In genomic region chr8:4800524-4801122, GRCm38 (mm10) we compare ENCODE assay signal across 8 mouse cellular contexts. TPM values are rescaled to one million over a fixed set of nuclear protein-coding genes. Genes with fewer than 3 reads are reported as not detected.
DNase-seq lines count a peak whose midpoint lies in the region; ATAC-seq lines count a peak whose summit lies in the region.

No protein-coding gene starts in this region.

- no peak overlapping the region for H3K4me3 ChIP-seq in forebrain, embryonic 14.5 days (ENCODE audit: low read depth, low read length)

- H3K36me3 ChIP-seq in forebrain, embryonic 14.5 days (ENCODE audit: control insufficient read depth, insufficient read depth, low read length) = no peaks in the 10 kb centered on the region
- no peaks in the 10 kb centered on the region for H3K36me3 ChIP-seq in splenic B cell, adult 2 months (ENCODE audit: control insufficient read depth, insufficient read depth, low read length, poor library complexity, severe bottlenecking)

- H3K27me3 ChIP-seq in forebrain, embryonic 14.5 days (replicated peaks; ENCODE audit: control insufficient read depth, insufficient read depth, low read length) = no peaks in the 10 kb centered on the region
- H3K27me3 ChIP-seq in splenic B cell, adult 2 months (ENCODE audit: control insufficient read depth, insufficient read depth, low read length, poor library complexity, severe bottlenecking) = no peaks in the 10 kb centered on the region

- H3K4me1 ChIP-seq in forebrain, embryonic 14.5 days (ENCODE audit: control insufficient read depth, insufficient read depth, low read length) = no peaks in the 10 kb centered on the region

- H3K9ac ChIP-seq in forebrain, embryonic 14.5 days (ENCODE audit: low read length) = no peak overlapping the region

- DNase-seq in cerebellum, adult 9-10 months = peak; percentile 3
- DNase-seq in thymus, postnatal 36 days = peak; percentile 7 to 26
- DNase-seq in thymus, postnatal 0 days (ENCODE audit: low spot score) = no peak
- DNase-seq in forebrain, embryonic 14.5 days (ENCODE audit: low spot score) = peak; percentile 59
- peak; percentile 38 to 56 for DNase-seq in layer of hippocampus, postnatal 10 days (ENCODE audit: low spot score in 2 of 2)
- DNase-seq in splenic B cell, adult 2 months (ENCODE audit: low read depth, low spot score) = peak; percentile 40

- no peak overlapping the region for H3K27ac ChIP-seq in forebrain, embryonic 14.5 days (ENCODE audit: low read depth, low read length)

- 55% methylated on average over 19 of the region's 19 CpGs for WGBS in forebrain, embryonic 14.5 days

- no peaks in the 10 kb centered on the region for H3K9me3 ChIP-seq in forebrain, embryonic 14.5 days (replicated peaks; ENCODE audit: control insufficient read depth, low read length)

- H3K4me2 ChIP-seq in forebrain, embryonic 14.5 days (ENCODE audit: low read length) = no peak overlapping the region

- ATAC-seq in cerebellum, adult (ENCODE audit: insufficient number of reproducible peaks, low FRiP score, low TSS enrichment) = no peak
- peak; percentile 48 for ATAC-seq in forebrain, embryonic 14.5 days
- ATAC-seq in megakaryocyte-erythroid progenitor cell, adult 5-6 weeks (replicated peaks; ENCODE audit: low FRiP score, low TSS enrichment, poor library complexity, severe bottlenecking) = peak; percentile 71

RNA-seq across cellular contexts. Expression of gene Shcbp1, which starts 21.3 kb away (rescaled TPM):
- 66.9 and 69.9 TPM in 2 replicates for polyA plus RNA-seq in thymus, postnatal 0 days (2015; fragmentation: Nextera tagmentation; extraction: Ambion mirVana)
- 29.1 and 33.9 TPM in 2 replicates for polyA plus RNA-seq in forebrain, embryonic 14.5 days (2014; fragmentation: Nextera tagmentation; extraction: Ambion mirVana)
- 1 to 10 TPM; 2.3 to 2.6 TPM for total RNA-seq in layer of hippocampus, postnatal 10 days (2021)
- total RNA-seq in megakaryocyte-erythroid progenitor cell, adult 5-6 weeks (2014; fragmentation: Nextera tagmentation) = 34.7 and 35.1 TPM in 2 replicates
- 38.5 and 105 TPM in 2 replicates for total RNA-seq in megakaryocyte-erythroid progenitor cell, adult 5-6 weeks (2017)

Comparison
In these comparisons a context has a peak if more than half of its experiments do, and no peak if none do; other contexts are left out.
1. RNA of gene Shcbp1, which starts 21.3 kb away (total RNA-seq): 34.7 to 105 TPM in megakaryocyte-erythroid progenitor cell, adult 5-6 weeks; 2.3 to 2.6 TPM in layer of hippocampus, postnatal 10 days; every median in the first group is over 4 times any median in the second.